Mouse (Mus musculus) hindbrain, embryonic 12.5 days (tissue): Measurements from ENCODE around the gene Radil. TPM values are rescaled to one million over a fixed set of nuclear protein-coding genes. Genes with fewer than 3 reads are reported as not detected.
A peak's percentile ranks its signal among the peaks of the same experiment; 100 is the strongest.

Source experiments
- ATAC-seq: fragments of 200-750 bp; cut with Nextera tagmentation; 2 replicates; pipeline ENCODE4 v1.8.0; 2017; ENCODE audit warnings: moderate TSS enrichment; ENCODE audit not compliant: low FRiP score
- H3K27ac ChIP-seq: fragments of 300-500 bp; sonication (generic); 2 replicates; pipeline ENCODE4 v1.5.1; 2016; ENCODE audit warnings: mild to moderate bottlenecking
- H3K27me3 ChIP-seq: fragments of 300-500 bp; sonication (generic); 2 replicates; pipeline ENCODE4 v1.6.1; 2016; ENCODE audit warnings: mild to moderate bottlenecking
- H3K36me3 ChIP-seq: fragments of 300-500 bp; sonication (generic); 2 replicates; pipeline ENCODE4 v1.6.1; 2016; ENCODE audit warnings: mild to moderate bottlenecking
- H3K4me1 ChIP-seq: fragments of 300-500 bp; sonication (generic); 2 replicates; pipeline ENCODE4 v1.6.1; 2016
- H3K4me2 ChIP-seq: fragments of 300-500 bp; sonication (generic); replicated peaks from 2 replicates; pipeline ENCODE4 v1.6.1; 2016; ENCODE audit warnings: mild to moderate bottlenecking
- H3K4me3 ChIP-seq: fragments of 300-500 bp; sonication (generic); 2 replicates; pipeline ENCODE4 v1.5.1; 2016; ENCODE audit warnings: mild to moderate bottlenecking
- H3K9ac ChIP-seq: fragments of 300-500 bp; sonication (generic); 2 replicates; pipeline ENCODE4 v1.6.1; 2016; ENCODE audit warnings: mild to moderate bottlenecking, moderate library complexity
- H3K9me3 ChIP-seq: fragments of 300-500 bp; sonication (generic); replicated peaks from 2 replicates; pipeline ENCODE4 v1.6.1; 2016; ENCODE audit warnings: mild to moderate bottlenecking
- WGBS: fragments of 180-500 bp; shearing (Covaris S2); methylation state at CpG from one replicate; pipeline ENCODE4 v1.1.7; 2016; 5-methylcytosine and 5-hydroxymethylcytosine counted together
- polyA plus RNA-seq: library from polyadenylated mRNA; unstranded; fragments of >200 nt; fragmentation: Nextera tagmentation; extraction: Ambion mirVana; gene quantifications from 2 replicates; pipeline ENCODE4 v1.2.1, GENCODE M21; 2016

The Radil gene
- polyA plus RNA-seq: 7.5 and 8.5 TPM in 2 replicates

DNA sequence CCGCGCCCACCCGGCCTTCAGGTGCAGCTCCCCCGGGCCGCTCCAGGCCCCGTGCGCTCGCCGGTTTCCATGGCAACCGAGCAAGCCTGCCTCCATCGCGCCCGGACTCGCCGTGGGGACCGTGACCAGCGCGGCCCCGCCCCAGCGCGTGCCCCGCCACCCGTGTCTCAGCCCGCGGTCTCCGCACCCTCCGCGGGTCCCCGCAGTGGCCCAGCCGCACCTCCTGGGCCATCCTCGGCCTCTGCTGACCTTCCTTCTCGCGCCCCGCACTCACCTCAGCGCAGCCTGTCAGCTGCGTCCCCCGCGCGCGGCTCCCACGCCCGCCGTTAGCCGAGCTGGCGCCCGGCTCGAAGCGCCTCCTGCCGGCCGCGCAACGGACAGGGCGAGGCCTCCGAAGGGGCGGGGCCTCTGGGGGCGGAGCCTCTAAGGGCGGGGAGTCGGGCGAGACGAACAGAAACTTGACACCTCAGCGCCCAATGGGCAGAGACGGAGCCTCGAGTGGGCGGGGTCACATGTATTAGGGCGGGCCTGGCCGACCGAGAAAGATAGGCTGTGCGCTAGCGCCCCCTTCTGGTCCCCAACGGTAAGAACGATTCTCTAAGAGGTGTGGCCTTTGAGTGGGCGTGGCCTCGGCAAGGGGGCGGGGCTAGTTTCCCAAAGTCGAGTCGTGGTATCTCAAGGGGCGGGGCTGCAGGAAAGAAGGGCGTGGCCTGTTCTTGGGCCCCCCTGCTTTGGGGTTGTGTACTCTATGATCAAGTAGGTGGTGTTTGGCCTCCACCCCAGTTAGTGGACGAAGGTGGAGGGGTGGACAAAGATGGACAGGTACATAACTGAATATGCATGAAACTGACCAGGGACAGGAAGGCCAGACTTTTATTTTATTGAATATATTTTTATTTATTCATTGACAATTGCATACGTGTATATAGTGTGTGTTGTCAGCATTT lies at the start of gene Radil:
Gene Radil, minus strand, starts transcription at position 393 of the 947 bp plus-strand sequence.
- ATAC-seq: peak; percentile 91
- Histone ChIP-seq H3K9me3 (no peaks in the 10 kb centered on the region), H3K27ac (peak within 1 kb of the TSS; percentile 55), H3K27me3 (peaks cover 13% of the 10 kb centered on the region), H3K4me3 (peak within 1 kb of the TSS; percentile 64), H3K4me2 (peak within 1 kb of the TSS; percentile 99), H3K4me1 (peaks cover 16% of the 10 kb centered on the region), H3K9ac (peak within 1 kb of the TSS; percentile 65), H3K36me3 (no peaks in the 10 kb centered on the region)
- WGBS: 3% methylated on average over 80 of the region's 80 CpGs

DNA sequence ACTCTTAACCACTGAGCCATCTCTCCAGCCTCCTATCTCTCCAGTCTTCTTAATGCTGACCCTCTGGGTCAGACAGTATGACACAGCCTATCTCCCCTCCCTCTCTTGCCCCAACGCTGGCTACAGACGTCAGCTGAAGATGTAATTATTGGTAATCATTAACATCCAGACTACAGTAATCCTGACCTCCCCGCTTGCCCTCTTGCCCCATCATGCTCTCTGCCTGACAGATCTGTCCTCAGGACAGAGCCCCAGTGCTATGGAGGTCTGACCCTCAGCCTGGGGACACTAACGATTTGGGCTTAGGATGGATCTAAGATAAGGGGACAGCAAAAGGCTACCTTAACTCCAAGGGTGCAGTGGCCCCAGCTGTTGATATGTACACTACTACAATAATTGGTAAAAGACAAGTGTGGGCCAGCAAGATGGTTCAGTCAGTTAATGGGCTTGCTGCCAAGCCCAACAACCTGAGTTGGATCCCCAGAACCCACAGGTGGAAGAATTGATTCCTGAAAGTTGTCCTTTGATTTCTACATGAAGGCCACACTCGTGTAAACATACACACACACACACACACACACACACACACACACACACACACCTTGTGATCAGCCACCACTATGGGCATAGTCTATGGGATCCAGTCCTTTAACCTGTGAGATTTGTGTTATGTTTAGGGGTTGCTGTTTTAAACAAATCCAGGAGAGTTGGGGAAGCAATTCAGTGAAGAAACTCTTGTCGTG lies 46.9 kb upstream of the Radil start:
- Histone ChIP-seq H3K27ac (no peak overlapping the region), H3K4me2 (no peak overlapping the region), H3K4me1 (peaks cover 6% of the 10 kb centered on the region), H3K36me3 (no peaks in the 10 kb centered on the region), H3K27me3 (no peaks in the 10 kb centered on the region), H3K9ac (no peak overlapping the region), H3K4me3 (no peak overlapping the region), H3K9me3 (no peaks in the 10 kb centered on the region)
- no peak for ATAC-seq
- WGBS: 75% methylated on average over 6 of the region's 6 CpGs

DNA sequence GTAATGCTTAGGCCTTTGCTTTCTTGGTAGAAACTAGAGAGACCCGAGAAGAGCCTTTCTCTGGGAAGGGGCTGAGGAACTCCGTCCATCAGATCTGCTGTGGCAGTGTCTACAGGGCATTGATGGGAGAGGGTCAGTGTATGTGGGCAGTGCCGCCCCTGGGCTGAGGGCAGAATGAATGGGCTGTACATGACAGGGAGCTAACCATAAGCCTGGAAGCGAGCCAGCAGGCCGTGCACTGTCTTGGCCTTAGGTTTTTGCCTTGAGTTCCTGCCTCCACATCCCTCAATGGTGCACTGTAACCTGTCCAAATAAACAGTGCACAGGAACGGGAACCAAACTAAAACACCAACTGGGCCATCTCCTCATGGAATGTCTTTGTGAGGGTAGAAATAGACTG lies 45.8 kb upstream of the Radil start:
- no peak overlapping the region for H3K4me3 ChIP-seq
- ATAC-seq: no peak
- no peak overlapping the region for H3K27ac ChIP-seq
- H3K4me1 ChIP-seq: peaks cover 4% of the 10 kb centered on the region; the same call in 1 of the 2 replicates
- H3K27me3 ChIP-seq: no peaks in the 10 kb centered on the region
- no peak overlapping the region for H3K9ac ChIP-seq
- H3K36me3 ChIP-seq: no peaks in the 10 kb centered on the region
- no peak overlapping the region for H3K4me2 ChIP-seq
- WGBS: 86% methylated on average over 6 of the region's 6 CpGs
- H3K9me3 ChIP-seq: no peaks in the 10 kb centered on the region

DNA sequence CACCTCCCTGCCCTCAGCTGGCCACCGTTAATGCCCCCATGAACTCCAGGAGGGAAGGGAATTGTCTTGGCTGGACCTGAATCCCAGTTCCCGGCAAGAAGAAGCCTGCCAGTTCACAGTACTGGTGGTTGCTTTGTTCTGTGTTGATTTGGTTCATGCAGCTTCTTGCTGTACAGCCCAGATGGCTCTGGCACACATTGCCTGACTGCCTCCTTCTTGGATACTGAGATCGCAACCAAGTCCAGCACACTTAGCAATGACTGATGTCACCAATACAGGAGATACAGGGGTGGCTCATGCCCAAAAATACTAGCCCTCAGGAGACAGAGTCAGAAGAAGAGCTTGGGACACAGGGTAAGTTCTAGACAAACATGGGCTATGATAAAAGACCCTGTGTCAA lies 44.8 kb upstream of the Radil start:
- 83% methylated on average over 3 of the region's 3 CpGs for WGBS
- Histone ChIP-seq H3K9me3 (no peaks in the 10 kb centered on the region), H3K9ac (no peak overlapping the region), H3K4me2 (no peak overlapping the region), H3K36me3 (no peaks in the 10 kb centered on the region), H3K27ac (no peak overlapping the region), H3K27me3 (no peaks in the 10 kb centered on the region), H3K4me1 (peaks cover 4% of the 10 kb centered on the region; the same call in 1 of the 2 replicates), H3K4me3 (no peak overlapping the region)
- ATAC-seq: no peak

DNA sequence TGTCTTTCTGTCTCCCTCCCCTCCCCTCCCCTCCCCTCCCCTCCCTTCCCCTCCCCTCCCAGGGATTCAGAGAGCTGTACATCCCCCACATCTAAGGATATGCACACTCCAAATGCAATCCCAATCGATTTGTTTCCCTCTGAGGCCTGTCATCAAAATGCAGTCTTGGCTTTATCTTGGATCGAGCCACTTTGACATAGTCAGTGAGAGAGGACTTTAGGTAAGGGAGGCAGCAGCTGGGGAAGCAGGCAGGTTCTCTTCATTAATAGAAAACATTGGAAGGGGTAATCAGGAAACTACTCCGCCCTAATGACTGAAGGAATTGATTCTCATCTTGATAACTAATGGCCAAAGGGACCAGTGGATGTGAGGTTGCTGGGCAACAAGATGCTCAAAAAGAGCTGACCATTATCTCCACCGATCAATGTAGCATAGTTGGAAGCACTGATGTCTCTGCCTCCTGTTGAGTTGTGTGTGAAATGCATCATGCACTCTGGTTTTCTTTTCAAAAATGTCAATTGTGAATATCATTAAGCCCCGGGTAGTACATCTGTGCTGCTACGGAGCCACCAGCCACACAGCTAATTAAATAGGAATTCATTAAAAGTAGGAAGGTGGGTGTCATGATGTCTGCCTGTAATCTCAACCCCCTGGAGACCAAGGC lies 40.2 kb upstream of the Radil start:
- no peaks in the 10 kb centered on the region for H3K9me3 ChIP-seq
- WGBS: 55% methylated on average over 6 of the region's 6 CpGs
- no peaks in the 10 kb centered on the region for H3K36me3 ChIP-seq
- H3K4me1 ChIP-seq: peaks cover 17% of the 10 kb centered on the region
- H3K4me3 ChIP-seq: no peak overlapping the region
- no peaks in the 10 kb centered on the region for H3K27me3 ChIP-seq
- no peak overlapping the region for H3K9ac ChIP-seq
- H3K27ac ChIP-seq: peak overlapping the region; percentile 81
- H3K4me2 ChIP-seq: no peak overlapping the region
- peak; percentile 57 for ATAC-seq

DNA sequence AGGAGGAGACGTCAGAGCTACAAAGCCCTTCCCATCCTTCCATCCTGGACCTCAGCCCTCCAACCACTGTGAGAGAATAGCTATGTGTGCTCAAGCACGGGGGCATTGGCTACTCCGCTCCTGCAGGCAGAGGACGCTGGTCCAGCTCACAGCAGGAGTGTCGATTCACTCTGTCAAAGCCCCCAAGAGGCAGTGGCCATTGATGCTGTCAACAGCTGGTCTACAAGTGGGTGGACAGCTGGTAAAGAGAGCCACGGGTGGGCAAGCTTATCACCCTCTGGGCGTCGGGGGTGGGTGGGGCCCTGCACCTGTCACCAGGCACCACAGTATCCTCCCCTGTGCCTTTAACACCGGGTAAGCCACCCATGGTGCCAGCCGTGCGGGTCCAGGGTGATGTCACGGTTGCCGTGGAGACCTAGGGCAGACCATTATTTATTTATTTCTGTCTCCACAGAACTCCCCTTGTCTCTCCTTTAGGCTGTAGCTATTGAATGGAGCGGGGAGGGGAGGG lies 32.8 kb upstream of the Radil start:
- Histone ChIP-seq H3K4me1 (peaks cover 13% of the 10 kb centered on the region), H3K4me3 (no peak overlapping the region), H3K4me2 (no peak overlapping the region), H3K27me3 (no peaks in the 10 kb centered on the region), H3K36me3 (no peaks in the 10 kb centered on the region), H3K9ac (no peak overlapping the region), H3K9me3 (no peaks in the 10 kb centered on the region), H3K27ac (peak overlapping the region; percentile 66)
- 27% methylated on average over 14 of the region's 14 CpGs for WGBS
- peak; percentile 92 for ATAC-seq

DNA sequence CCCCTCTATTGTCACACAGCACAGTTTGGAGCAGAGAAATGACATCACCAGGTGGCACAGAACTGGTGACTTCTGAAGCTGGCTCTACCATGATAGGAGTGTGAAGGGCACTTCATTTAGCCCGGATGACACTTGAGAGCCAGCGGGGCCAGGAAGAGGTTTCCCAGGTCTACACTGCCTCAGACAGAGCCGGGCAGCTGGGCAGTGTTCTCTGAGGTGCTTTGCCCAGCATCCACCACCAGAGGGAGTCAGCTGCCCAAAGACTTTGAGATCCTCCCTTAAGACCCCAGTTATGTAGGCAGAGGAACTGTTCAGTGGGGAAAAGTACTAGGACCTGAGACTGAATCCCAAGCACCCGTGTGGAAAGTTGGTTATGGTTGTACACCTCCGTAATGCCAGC lies 30.6 kb upstream of the Radil start:
- WGBS: 9% methylated on average over 5 of the region's 5 CpGs
- Histone ChIP-seq H3K9me3 (no peaks in the 10 kb centered on the region), H3K36me3 (no peaks in the 10 kb centered on the region), H3K27me3 (no peaks in the 10 kb centered on the region), H3K4me2 (no peak overlapping the region), H3K9ac (no peak overlapping the region), H3K4me3 (no peak overlapping the region), H3K27ac (no peak overlapping the region), H3K4me1 (peaks cover 13% of the 10 kb centered on the region)
- 0 out of 2 replicates have a peak, but pooled peaks have one; percentile 53 for ATAC-seq

DNA sequence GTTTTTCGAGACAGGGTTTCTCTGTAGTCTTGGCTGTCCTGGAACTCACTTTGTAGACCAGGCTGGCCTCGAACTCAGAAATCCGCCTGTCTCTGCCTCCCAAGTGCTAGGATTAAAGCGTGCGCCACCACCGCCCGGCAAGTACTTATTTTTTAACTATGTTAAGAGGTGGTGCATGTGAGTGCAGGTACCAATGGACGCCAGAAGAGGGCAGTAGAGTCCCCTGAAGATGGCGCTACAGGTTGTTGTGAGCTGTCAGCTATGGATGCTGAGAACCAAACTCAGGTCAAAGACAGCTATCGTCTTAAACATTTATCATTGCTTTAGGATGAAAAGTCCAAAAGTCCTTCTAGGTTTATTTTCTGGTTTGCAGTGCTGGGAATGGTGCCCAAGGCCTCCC lies 27.3 kb upstream of the Radil start:
- Histone ChIP-seq H3K9ac (no peak overlapping the region), H3K36me3 (no peaks in the 10 kb centered on the region), H3K4me2 (no peak overlapping the region), H3K9me3 (no peaks in the 10 kb centered on the region), H3K4me1 (peaks cover 4% of the 10 kb centered on the region), H3K27ac (no peak overlapping the region), H3K27me3 (no peaks in the 10 kb centered on the region), H3K4me3 (no peak overlapping the region)
- WGBS: 88% methylated on average over 10 of the region's 10 CpGs
- no peak for ATAC-seq

DNA sequence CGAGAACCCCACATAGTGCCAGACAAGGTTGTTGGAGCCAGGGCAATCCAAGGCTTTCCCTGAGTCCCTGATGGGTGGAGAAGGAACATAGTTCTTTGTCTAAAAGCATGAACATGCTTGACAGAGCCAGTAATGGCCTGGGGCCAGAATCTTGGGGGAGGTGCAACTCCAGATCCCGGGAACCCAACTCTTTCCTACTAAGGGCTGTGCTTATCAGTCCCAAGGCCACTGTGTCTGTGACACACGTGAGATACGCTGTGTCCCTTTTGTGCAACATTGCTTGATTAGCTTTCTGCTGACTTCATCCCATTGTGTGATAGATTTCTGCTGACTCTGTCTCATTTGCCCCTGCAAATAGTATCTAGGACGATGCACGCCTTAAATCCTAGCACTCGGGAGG lies 25.9 kb upstream of the Radil start:
- Histone ChIP-seq H3K27ac (no peak overlapping the region), H3K4me2 (no peak overlapping the region), H3K4me3 (no peak overlapping the region), H3K36me3 (no peaks in the 10 kb centered on the region), H3K4me1 (0 out of 2 replicates have a peak, but pooled peaks cover 3% of the 10 kb centered on the region), H3K27me3 (no peaks in the 10 kb centered on the region), H3K9ac (no peak overlapping the region), H3K9me3 (0 out of 2 replicates have a peak, but pooled peaks cover 4% of the 10 kb centered on the region)
- 85% methylated on average over 7 of the region's 7 CpGs for WGBS
- ATAC-seq: no peak

DNA sequence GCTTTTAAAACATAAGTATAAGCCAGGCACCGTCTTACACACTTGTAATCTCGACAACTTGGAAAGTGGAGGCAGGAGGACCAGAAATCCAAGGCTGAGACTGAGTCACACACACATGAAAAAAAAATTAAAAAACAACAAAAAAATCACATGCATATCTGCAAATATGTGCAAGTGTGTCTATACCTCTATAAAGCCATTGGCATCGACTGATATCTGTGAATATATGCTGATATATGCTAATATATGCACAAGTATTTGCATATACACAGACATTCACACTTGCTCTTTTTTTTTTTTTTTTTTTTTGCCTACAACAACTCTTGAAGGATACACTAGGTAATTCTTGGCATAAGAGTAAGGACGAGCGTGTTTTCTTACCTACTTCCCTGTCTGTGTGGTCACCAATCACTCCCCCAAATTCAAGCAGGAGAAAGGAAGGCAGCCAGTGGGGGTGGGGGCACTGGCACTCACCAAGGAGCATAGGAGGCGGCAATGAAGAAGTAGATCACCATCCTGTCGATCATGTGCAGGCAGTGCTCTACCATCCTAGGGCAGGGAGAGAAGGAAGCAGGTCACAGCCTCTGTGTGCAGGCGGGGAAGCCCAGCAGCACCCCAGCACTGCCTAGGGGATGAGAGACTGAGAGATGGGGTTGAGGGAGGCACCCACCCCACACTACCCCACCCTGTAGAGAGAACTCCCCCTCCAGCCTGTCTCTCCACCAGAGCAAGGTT lies 23.6 kb upstream of the Radil start:
- Histone ChIP-seq H3K9me3 (0 out of 2 replicates have a peak, but pooled peaks cover 4% of the 10 kb centered on the region), H3K27ac (no peak overlapping the region), H3K9ac (peak overlapping the region; percentile 20; the same call in 1 of the 2 replicates), H3K4me1 (0 out of 2 replicates have a peak, but pooled peaks cover 3% of the 10 kb centered on the region), H3K4me3 (no peak overlapping the region), H3K36me3 (no peaks in the 10 kb centered on the region), H3K27me3 (no peaks in the 10 kb centered on the region), H3K4me2 (no peak overlapping the region)
- ATAC-seq: no peak
- 76% methylated on average over 8 of the region's 8 CpGs for WGBS

DNA sequence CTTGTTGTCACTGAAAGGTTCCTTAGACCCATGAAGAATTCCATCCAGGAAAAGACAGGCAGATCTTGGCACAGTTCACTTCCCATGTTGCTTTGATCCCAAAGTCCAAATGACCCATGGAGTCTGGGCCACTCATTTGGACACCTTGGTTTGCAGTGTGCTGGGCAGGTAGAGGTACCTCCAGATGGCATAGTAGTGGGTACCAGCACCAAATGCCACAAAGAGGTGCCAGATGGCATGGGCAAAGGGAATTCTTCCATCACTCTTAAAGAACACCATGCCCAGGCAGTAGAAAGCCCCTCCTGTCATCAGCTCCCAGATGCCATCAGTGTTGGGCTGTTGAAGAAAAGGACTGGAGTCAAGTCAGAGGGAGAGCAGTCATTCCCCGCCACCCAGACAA lies 13.7 kb upstream of the Radil start:
- Histone ChIP-seq H3K27ac (no peak overlapping the region), H3K27me3 (no peaks in the 10 kb centered on the region), H3K9ac (no peak overlapping the region), H3K4me3 (no peak overlapping the region), H3K4me1 (no peaks in the 10 kb centered on the region), H3K4me2 (no peak overlapping the region), H3K9me3 (peaks cover 8% of the 10 kb centered on the region), H3K36me3 (0 out of 2 replicates have a peak, but pooled peaks cover 6% of the 10 kb centered on the region)
- 83% methylated on average over 1 of the region's 1 CpGs for WGBS
- no peak for ATAC-seq
